Mouse (Mus musculus) C2C12 (cell line): ENCODE measurements around the gene Ski.

Experiments used
- CTCF ChIP-seq: IDR thresholded peaks from one replicate; pipeline ENCODE4 v1.5.1; 2011; ENCODE audit not compliant: control insufficient read depth, insufficient read depth, insufficient read length
- MYOG ChIP-seq: IDR thresholded peaks from one replicate; pipeline ENCODE4 v1.6.1; 2011; ENCODE audit not compliant: control insufficient read depth, insufficient read length; ENCODE audit errors: extremely low read depth

GRCm38 (mm10) chr4:155146107-155146823 lies 76.1 kb downstream of the Ski start:
- TF ChIP-seq CTCF (no peak), MYOG (no peak)
